Mouse (Mus musculus) brain, embryonic 18.5 days (tissue): Measurements from ENCODE around the gene Ggn.
"Not testable (repeated sequence)": the region's sequence is repeated elsewhere in the genome, so short reads cannot be mapped to it uniquely, and the experiment has no call there.

Source experiments
- DNase-seq: peaks from one replicate; pipeline ENCODE4 v3.0.0-alpha.2; 2012; ENCODE audit warnings: low read depth, low spot score

The Ggn gene

DNA sequence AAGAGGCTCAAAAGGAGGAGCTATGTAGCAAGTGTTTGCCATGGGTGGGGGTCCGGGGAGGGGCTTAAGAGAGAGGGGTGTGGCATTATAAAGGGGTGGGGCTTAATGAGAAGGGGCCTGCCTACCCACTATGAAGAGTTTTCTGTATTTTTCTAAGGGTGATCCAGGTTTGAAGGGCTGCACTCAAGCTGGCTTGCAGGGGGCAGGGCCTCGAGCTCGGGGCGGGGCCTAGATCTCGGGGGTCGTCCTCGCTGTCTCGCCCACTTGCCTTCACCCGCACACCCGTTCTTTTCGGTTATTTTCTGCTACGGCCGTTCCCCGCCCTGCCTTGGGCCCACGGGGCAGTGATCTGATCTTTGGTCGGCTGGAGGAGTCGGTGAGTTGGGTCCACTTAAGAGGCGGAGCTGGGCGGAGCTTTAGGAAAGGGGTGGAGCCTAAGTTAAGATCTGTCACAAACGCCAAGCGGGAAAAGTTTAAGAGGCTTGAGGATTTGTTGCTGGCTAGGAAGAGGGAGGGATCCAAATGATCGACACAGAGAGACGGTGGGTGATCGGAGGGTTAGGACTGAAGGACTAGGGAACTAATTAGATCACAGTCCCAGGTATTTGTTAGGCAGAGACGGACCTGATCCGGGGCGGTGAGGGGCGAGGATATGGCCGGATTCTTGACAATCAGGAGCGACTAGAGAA, at the start of gene Ggn, which contains the start of gene Spred3:
Ggn (plus strand) TSS at position 145 of the 689 bp plus-strand sequence.
Spred3 (minus strand) TSS at position 346 of the 689 bp plus-strand sequence.
- no peak for DNase-seq

DNA sequence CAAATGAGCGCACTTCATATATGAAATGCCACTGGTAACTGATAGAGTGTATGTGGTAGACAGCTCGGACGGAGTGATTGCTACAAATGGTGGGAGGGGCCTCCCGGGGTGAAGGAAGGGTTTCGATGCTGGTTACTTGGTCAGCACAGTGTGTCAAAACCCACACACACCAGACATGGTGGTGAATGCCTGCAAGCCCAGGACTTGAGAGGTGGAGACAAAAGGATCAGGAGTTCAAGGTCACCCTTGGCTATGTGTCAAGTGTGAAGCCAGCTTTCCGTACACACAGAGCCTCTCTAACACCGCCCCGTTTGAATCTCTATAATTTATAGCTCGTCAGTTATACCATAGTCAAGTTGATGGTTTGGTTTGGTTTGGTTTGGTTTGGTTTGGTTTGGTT, 47.2 kb upstream of the Ggn start:
- DNase-seq = no peak

DNA sequence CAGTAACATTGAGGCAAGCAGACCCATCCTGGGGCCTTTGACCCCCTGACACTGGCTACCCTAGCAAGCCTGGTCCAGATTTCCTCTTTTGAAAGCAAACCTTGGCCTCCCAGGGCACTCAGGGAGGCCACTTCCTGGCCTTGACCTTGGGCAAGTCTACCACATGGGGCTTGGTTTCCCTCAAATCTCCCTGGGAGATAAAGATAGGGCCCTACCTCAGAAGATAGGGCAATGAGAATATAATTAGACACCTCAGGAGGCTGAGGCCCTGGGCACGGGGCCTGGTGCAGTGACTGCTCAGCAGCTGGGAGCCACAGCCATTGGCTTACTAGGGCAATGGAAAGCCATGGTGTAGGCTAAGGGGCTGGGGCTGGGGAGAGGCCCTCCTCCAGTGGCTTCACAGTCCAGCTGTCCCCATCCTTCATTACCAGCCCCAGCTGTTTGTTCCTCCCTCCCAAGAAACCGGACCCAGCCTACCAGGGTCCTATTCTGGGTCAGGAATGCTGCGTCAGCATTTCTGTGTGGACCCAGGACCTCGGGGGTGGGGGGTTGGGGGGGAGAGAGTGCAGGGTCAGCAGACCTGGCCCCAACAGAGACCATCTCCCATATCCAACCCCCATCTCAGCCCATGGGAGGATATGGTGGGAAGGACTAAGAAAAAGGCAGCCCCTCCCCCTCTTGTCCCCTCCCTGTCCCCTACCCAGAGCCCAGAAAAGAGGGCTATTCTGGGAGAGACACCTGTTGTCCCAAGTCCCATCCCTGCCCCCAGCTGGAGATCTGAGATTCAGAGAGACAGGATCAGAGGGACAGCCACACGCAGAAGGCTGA, 46.3 kb upstream of the Ggn start:
- DNase-seq = no peak

DNA sequence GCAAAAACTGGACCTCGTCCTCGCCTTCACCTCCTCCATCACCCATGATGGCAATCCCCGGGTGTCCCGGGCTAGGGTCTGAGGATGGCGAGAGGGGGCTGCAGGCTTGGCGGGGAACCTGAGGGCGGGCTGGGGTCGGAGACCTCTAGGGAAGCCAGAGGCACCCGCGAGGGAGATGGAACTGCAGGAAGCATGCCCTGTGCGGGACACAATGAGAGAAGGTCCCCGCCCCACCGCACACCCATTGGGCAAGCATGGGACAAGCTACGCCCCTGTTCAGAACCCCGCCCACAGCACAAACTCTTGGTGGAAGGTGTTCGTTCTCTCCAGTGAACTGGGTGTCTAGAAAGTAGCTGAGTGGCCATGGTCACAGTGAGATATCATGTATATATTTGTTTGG, 45.0 kb upstream of the Ggn start, which contains the start of gene Ryr1:
Ryr1 (minus strand) TSS at position 210 of the 400 bp plus-strand sequence.
- DNase-seq = no peak

DNA sequence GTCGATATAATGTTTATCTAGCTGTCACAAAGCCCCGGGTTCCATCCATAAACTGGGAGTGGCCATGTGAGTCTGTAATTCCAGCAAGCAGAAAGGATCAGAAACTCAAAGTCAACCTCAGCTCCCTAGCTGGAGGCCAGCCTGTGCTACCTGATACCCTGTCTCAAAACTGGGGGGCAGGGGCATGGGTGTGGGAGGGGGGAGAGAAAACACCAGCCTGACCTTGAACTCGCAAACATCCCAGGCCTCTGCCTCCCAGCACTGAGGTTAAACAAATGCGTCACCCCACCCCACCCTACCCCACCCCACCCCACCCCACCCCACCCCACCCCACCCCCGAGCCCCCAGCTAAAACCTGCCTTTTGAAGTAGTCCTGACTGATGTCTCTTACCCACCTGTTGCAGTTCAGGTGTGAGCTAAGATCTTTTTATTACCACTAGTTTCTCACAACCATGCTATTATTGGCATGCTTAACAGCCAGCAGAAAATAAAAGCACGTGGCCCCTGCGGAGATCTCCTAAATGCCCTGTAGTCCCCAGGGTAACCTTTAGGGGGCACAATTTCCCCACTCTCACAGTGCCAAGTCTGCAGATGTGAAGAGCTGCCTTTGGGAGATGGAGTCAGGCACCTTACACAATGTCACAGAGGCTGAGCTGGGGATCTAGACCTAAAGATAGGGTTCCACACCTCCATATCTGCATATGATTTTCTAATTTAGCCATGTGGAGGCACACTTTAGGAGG, 43.7 kb upstream of the Ggn start:
- DNase-seq = no peak

DNA sequence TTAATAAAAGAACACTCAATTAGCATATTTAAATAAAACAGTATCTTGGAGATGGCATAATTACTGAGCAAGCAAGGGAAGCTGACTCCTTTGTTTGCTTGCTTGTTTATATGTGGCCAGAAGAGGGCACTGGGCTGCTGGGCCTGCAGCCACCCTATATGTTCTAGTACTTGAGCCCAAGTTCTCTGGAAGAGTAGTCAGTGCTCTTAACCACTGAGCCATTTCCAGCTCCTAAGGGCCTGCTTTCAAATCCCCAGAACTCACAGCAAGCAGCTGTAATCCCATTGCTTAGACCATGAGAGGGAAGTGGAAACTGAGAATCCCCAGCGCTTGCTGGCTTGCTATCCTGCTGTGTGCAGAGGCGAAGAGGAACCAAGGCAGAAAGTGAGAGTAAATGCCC, 41.3 kb upstream of the Ggn start:
- DNase-seq = no peak

DNA sequence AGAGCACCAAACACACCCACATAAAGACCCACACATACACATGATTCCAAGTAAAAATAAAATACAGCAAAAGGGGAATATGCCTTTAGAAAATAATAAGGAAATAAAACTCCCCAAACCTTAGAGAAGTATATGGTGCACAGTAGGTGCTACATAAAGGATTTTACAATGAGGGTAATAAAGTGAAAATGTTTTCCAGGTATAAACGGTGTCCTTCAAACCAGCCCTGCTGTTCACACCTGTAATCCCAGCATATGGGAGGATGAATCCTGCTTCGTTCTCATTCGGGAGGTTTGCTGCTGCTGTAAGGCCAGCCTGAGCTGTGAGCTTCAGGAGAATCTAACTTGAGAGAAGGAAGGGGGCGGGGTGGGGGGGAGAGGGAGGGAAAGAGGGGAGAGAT, 35.8 kb upstream of the Ggn start:
- no peak for DNase-seq

DNA sequence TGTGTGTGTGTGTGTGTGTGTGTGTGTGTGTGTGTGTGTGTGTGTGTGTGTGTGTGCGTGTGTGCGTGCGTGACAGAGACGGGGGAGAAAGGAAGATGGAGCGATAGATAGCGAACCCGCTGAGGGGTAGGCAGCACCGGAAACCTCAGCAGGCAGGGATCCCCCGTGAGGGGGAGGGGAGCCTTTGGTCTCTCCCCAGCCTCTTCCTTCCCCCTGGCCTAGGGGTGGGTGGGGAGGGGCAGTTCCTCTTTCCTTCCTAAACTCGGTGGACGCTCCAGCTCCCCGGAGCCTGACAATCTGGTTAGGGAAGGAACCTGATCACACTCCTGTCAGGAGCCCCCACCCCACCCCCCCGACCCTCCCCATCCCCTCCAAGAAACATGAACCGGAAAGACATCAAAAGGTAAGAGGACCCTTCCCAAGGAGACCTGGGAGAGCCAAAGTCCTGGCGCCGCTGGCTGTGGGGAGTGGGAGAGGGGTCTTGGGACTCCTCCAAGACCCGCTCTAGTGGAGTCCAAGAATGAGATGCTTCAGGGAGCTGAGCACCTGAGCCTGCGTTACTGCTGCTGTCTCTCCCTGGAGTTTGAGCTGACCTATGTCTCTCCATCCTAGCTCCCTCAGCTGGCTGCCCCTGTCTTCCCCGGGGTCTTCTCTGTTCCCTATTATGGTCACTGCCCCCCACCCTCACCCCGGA, 35.2 kb upstream of the Ggn start, which contains the start of gene Rasgrp4:
Rasgrp4 (plus strand) TSS at position 159 of the 694 bp plus-strand sequence.
- DNase-seq = no peak

DNA sequence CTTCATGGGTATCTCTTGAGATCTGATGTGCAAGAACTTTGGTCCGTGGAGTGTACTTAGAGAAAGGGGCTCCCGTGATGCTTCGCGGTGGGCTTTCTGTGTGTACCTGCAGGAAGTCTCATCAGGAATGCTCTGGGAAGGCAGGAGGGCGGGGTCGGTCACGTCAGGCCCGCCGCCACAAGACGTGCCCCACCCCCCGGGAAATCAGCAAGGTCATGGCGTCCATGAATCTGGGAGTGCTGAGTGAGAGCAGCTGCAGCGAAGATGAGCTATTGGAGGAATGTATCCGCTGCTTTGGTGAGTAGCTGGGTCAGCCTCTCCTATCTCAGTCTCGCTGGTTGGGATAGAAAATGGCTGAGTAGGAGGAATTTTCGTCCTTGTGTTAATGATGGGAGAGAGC, 32.6 kb upstream of the Ggn start:
- no peak for DNase-seq

DNA sequence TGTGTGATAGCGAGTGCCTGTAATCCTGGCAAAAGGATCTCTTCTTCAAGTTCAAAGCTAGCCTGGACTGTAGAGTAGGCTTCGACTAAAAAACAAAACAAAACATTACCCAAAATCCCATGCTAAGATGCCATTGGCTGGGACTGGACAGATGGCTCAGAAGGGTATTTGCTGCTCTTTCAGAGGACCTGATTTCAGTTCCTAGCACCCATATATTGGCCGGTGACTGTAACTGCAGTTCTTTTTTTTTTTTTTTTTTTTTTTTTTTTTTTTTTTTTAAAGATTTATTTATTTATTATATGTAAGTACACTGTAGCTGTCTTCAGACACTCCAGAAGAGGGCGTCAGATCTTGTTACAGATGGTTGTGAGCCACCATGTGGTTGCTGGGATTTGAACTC, 30.8 kb upstream of the Ggn start:
- not testable (repeated sequence) for DNase-seq

DNA sequence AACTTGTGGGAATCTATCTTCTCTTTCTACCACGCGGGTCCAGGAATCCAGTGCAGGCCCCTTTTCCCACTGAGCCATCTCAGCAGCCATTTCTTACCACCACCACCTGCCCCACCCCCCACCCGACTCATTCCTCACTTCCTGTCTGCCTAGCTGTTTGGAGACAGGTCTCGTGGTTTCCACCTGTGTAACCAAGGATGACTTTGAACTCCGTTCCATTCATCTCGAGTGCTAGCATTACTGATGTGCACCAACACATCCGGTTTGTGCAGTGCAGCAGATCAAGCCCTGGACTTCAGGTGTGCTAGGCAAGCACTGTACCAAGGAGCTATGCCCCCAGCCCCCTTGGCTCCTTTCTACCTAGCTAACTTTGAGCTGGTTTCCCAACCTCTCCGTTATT, 28.6 kb upstream of the Ggn start:
- DNase-seq = no peak

DNA sequence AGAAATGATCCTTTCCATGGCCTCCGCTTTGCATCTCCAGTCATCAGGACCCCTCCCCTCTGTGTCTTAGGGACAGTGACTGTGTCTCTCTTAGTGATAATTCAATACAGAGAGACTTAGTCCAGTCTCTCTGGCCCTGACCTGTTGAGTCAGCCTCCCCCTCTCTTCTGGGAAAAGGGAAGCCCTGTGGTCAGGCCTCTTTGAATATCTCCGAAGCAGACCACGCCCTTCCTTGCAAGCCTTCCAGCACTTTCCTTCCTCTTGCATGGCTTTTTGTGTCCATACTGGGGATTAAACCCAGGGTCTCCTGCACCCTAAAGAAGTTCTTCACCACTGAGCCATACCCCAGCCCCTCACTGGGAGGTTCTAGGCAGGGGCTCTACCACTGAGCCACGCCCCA, 26.0 kb upstream of the Ggn start:
- no peak for DNase-seq

DNA sequence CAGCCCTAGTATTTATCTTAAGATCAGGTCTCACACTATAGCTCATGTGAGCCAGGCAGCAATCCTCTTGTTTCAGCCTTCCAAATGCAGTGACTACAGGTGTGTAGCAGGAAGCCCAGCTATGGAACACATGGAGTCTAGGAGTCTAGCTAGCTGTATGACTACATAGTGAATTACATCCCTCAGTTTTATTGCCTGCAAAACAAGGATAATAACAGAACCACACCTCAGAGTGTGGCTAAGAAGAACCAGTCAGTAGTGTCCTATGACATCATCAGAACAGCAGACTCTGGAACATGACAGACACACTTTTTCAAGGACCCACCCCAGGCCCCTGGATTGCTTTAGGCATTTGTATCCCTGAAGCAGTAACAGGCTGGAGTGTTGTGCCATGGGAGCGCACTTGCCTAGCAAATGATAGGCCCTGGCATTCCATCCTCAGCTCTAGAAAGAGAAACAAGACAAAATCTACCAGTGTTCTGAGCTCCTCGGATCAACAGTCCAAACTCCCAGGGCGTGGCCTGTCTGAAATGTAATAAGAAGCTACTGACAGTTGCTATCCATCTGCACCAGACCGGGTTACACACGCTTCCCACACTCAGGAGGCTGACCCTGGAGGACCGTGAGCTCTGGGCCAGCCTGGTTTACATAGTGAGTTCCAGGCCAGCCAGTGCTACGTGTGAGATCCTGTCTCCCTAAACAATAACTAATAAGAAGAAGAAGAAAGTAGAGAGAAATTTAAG, 23.2 kb upstream of the Ggn start:
- no peak for DNase-seq

DNA sequence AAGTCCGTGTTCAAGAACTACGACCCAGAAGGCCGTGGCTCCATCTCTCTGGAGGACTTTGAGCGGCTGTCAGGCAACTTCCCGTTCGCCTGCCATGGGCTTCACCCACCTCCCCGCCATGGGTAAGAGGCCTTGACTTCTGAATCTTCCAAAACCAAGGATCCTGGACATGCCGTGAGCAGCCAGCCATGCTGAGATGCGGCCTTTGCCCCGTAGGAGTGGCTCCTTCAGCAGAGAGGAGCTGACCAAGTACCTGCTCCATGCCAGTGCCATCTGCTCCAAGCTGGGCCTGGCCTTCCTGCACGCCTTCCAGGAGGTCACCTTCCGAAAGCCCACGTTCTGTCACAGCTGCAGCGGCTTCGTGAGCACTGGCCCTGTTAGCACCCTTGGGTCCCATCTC, 21.2 kb upstream of the Ggn start:
- DNase-seq = no peak

DNA sequence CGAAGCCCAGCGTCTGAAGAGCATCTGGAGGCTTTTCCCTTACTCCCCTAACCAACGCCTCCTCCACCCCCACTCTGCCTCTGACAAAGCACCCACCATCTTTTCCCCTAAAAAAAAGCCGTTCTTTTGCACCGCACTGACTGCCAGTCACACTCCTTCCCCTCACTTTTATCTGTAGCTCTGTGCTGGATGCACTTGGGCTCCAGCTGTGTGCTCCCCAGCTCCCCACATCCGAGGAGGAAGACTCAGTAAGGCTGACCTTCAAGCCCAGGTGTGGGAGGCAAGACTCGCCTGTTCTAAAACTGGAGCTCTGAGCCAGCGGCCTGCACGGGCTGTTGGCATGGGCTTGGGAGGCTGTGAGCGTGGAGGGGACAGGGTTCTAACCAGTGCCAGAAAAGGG, 18.5 kb upstream of the Ggn start:
- DNase-seq = no peak

DNA sequence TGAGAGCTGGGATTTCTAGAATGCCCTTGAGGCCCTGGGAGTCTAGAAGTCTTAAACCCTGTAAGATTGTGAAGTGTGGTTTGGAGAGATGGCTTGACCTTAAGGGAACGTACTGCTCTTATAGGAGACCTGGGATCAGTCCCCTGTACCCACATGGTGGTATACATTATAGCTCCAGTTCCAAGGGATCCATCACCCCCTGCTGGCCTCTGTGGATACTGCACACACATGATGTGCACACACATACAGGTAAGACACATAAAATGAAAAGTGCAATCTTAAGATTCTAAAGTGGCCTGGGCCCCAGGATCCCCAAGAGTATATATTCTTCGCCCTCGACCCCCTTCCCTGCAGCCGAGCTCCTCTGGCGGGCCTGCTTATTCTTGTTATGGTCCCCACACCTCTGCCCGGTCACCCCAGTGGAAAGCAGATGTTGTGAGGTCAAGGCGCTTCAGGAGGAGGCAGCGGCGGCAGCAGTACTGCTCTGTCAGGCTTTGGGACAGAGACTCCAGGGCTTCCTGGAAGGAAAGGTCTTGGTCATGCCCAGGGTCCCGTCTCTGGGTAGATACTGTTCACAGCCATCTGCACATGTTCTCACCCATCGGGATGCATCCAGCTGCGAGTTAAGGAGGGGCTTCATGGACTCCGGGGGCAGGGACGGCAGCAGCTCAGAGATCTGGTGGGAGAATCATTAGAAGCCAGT, 15.8 kb upstream of the Ggn start:
- no peak for DNase-seq

DNA sequence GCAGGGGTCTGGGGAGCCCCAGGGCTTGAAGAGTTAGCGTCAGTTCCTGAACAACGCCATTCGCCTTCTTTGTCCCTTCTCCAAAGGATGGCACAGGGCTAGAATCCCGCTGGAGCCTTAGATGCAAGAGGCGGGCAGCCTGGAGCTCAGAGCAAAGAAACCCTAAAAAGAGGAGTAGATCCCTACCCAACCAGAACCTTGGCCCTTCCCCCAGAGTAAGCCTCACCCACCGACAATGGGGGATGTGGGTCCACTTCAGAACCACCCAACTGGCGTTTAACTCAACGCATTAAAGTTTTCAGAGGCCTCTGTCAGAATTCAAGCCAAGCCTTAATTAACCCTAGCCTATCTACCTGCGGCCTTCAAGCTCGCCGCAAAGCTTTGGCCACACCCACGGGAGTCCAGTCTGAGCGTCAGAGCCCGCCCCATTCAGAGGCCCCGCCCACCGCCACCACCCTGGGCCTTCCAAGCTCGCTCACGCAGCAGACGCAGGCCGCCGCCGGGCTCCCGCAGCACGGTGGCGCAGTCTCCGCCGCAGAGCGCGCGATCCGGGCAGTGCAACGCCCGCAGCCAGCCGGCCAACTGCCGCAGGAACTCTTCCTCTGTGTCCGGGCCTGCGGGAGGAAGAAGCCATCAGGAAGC, 14.7 kb upstream of the Ggn start:
- DNase-seq = peak; percentile 67

DNA sequence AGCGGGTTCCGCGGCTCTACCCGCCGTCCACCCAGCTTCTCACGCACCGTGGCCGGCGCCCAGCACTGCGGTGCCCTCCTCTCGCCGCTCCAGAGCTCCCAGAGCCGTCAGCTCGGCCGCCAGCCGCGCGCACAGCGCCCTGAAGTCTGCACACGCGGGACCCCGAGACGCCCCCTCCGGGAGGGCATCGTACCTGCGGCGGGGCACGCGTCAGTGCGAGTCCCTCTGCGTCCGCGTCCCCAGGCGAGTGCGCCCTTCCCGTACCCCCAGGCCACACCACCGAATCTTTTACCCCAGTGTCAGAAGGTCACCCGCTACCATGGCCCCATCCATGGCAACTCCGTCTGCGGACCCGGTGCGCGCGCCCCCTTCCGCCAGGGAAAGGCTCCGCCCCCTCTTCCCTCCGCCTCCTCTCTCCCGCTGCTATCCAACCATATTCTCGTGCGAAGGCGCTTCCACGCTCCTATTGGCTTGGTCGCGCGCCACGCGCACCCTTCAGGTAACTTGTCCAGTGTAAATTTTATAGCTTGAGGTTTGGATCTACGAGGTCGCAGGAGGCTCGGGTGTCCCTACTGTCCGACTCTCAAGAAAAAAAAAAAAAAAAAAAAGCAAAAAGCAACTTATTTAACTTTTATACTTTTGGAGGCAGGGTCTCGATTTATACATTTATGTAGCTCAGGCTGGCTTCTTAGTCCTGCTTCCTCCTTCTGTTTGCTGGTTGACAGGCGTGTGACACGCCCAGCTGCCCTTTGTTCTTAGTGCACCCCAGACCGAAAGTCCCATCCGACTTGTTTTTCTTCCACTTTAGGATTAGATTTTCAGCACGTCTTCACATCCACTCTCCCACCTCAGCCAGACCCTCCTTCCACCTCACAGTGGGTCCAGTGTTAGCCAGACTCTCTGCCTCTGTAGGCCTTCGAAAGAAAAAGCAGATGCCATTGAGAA, 13.9 kb upstream of the Ggn start, which contains the start of gene Fam98c:
Fam98c (minus strand) TSS at position 397 of the 945 bp plus-strand sequence.
- peak; percentile 56 for DNase-seq

DNA sequence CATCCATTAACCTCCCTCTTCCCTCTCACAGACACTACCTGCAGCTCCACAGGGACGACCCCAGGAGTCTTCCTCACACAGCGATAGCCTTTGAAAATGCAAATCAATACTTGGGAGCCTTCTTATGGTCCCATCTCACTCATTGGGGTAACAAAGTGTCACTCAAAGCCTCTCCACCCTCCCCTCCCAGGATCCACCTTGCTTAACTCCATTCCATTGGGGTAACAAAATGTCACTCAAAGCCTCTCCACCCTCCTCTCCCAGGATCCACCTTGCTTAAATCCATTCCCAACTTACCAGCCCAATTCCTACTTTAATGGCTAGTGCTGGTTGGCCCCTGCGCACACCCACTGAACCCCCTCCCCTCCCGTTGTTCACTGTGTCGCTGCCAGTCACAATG, 11.7 kb upstream of the Ggn start:
- DNase-seq = no peak
